Mouse (Mus musculus): ENCODE measurements at regions not wholly inside any gene's neighbourhood (a gene's known extent, or its start where the extent isn't known, plus 50 kb on each side); places are given as distances from the start of the nearest gene placed in this dataset.

DNA sequence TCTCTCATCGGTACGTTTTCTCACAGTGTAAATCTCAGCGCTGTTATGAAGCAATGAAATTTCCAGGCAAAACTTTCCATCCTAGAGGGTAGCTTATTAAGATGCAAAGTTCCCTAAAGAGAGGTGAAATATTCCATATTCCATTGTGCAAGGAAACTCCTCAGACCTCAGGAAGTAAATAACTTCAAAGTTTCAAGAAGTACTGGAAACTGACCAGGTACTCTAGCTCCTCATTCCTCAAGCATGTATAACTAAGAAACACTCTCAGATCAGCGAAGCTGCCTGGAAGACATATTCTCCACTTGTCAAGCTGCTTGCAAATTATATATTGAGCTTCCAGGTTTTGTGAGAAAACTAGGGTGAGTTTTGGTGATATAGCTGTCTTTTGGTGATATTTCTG is 279.8 kb upstream of the Mad2l1 start:
- no peak for DNase-seq

GRCm38 (mm10) chr6:66263429-66263828 is 271.8 kb upstream of the Mad2l1 start:
- DNase-seq = no peak

DNA sequence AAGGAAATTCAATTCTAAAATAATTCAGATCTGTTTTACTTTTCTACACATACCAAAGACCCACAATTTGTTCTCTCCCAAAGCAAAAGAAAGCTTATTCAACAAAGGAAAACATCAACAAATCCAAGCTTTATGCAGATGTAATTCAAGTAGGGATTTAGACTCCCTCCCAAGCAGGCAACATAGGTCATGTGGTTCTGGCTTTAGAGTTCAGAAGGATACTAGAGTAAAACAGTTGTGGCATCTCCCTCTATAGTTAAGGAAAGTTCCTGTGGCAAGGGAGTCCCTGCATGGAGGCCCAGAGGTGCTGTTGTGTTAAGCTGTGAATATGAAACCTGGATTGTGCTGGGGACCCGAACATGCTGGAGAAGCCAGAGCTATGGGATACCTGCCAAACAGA is 271.3 kb upstream of the Mad2l1 start:
- DNase-seq = no peak

GRCm38 (mm10) chr6:66268427-66268826 is 266.8 kb upstream of the Mad2l1 start:
- DNase-seq = no peak

GRCm38 (mm10) chr6:66271414-66272206 is 263.6 kb upstream of the Mad2l1 start:
- DNase-seq = peak; percentile 33

DNA sequence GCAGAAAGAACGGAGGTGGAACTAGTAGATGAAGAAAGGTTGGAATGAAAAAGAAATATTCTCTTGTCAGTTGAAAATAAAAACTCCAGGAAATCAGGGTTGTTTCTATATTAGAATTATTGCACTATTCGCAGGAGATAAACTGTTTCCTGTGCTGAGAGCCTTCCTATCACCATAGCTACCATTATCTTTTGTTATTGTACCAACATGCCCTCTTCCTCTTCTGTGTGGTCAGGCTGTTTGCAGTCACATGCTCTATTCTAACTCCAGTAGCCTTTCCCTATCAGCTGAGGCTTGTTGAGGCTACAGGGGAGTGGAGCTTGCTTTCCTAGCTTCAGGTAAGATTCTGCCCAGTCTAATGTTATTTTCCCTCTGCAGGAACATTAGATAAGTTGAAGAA is 263.0 kb upstream of the Mad2l1 start:
- no peak for DNase-seq

GRCm38 (mm10) chr6:66274737-66275136 is 260.5 kb upstream of the Mad2l1 start:
- no peak for DNase-seq

GRCm38 (mm10) chr6:66280701-66281100 is 254.5 kb upstream of the Mad2l1 start:
- DNase-seq = no peak

GRCm38 (mm10) chr6:66282566-66283115 is 252.5 kb upstream of the Mad2l1 start:
- DNase-seq = no peak

DNA sequence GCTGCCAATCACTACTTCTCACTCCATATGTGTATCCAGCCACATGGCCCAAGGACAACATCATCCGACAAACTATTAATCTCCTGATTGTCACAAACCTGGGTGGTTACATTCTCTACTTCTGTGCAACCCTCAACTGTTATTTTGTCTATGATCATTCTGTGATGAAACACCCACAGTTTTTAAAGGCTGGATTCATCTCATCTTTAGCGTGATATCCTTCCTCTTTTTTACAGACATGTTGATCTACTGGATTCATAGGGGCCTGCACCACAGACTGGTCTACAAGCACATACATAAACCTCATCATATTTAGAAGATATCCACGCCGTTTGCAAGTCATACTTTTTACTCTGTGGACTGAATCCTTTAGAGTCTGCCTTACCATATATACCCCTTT is 251.7 kb upstream of the Mad2l1 start:
- DNase-seq = no peak

GRCm38 (mm10) chr6:66287607-66288006 is 247.6 kb upstream of the Mad2l1 start:
- DNase-seq = no peak

DNA sequence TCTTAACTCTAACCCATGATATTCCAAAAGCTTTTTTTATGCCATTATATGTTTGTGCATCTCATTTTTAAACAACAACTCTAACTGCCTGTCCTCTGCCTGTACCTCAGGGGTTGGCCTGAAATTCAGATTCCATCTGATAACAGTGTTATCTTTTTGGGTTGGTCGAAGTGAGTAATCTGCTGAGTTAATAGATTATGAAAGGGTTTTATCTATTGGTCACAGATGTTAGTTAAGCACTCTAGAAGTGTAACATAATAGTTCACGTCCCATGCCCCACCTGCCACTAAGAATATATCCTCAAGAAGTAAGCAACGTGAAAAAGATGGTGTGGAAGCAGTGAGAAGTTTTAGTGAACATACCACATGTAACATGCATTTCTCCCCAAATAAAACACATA is 246.0 kb upstream of the Mad2l1 start:
- no peak for DNase-seq

- no peak for DNase-seq
Observed at GRCm38 (mm10) chr6:66291576-66291975, 243.6 kb upstream of the Mad2l1 start.

DNA sequence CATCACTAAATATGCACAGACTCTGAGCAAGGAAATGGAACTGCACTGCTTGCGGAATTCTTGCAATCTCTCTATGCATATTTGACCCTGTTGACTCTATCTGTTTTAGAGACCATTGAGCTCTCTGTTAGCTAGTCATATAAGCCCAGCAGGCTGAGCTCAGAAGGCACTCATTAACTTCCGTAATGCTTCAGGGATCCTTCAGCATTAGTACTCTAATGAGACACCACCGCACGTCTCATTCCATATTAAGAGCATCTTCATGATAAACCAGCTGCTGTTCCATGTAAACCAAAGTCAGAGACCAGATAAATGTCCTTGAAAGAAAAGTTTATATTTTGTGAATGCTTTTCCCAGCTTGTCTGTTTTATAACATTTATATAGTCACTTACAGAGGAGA is 237.1 kb upstream of the Mad2l1 start:
- no peak for DNase-seq

DNA sequence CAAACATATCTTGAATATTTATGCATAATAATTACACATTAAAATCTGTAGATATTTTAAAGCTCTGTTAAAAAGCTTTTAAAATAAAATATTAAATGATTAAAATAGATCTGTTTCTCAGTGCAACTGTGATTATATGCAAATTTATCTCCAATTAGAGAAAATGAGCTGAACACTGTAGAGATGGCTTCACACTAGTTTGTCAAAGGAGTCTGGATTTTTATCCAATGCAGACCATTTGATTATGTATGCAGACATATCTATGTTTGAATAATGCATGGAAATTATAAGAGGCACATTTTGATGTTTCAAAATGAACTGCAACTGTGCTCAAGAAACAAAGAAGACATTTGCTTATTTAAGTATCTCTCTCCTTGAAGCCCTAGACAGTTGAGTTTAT is 235.0 kb upstream of the Mad2l1 start:
- DNase-seq = no peak

- DNase-seq = no peak
Observed at GRCm38 (mm10) chr6:66344848-66345247, 190.3 kb upstream of the Mad2l1 start.

- no peak for DNase-seq
Observed at GRCm38 (mm10) chr6:66347356-66347755, 187.8 kb upstream of the Mad2l1 start.

DNA sequence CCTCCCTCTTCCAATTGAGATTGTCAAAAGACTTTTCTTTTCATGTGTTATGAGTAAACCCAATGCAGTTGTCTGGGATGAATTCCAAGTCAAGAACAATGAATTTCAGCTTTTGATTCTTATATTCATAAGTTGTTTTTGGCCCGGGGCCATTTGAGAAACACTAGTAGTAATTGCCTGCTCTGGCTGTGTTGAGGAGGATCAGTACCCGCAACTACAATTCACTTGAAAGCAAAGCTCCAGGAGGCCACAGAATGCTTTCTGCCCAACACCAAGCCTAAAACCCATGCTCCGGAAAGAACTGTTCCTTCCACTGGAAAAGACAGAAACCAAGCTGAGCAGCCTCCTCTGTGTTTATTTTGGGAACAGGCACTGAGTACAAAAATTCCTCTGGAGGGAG is 174.1 kb upstream of the Mad2l1 start:
- peak; percentile 53 for DNase-seq

DNA sequence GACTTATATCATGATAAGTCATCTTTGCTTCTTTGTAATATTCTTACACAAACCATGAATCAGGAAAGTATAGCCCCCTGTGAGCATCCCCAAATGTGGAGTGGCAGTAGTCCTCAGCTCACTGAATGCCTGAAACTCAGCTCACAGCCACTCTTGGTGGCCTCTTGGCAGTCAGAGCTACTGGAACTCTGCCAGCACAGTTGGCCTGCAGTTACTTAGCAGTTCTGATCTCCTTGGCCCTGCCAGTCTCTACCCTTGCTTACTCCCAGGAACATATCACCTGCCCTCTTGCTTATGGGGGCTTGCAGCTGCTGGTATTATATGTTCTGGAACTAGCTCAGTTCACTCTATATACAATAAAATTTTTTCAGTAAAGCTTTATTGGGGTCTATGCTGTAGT is 167.9 kb upstream of the Mad2l1 start:
- peak; percentile 3 for DNase-seq

DNA sequence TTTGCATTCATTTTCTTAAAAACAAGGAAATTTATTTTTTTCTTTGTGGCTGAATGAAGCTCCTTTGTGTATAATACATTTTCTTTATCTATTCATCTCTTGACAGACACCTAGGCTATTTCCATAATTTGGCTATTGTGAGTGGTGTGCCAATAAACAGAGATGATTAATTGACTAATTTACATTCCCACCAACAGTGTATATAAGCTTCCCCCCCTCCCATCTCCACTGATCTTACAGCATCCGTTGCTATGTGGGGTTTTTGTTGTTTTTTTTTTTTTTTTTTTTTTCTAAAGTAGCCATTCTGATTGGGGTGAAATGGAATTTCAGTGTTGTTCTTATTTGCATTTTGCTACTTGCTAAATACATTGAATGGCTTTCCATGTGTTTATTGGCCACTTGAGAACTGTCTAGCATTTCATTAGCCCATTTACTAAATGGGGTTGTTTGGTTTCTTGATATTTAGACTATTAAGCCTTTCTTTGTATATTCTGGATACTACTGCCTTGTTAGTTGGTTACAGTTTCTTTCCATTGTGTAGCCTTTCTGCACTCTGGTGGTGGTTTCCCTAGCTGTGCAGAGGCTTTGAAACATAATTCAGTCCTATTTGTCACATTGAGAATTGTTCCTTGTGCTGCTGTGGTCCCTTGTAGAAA is 153.8 kb upstream of the Mad2l1 start:
- no peak for DNase-seq

DNA sequence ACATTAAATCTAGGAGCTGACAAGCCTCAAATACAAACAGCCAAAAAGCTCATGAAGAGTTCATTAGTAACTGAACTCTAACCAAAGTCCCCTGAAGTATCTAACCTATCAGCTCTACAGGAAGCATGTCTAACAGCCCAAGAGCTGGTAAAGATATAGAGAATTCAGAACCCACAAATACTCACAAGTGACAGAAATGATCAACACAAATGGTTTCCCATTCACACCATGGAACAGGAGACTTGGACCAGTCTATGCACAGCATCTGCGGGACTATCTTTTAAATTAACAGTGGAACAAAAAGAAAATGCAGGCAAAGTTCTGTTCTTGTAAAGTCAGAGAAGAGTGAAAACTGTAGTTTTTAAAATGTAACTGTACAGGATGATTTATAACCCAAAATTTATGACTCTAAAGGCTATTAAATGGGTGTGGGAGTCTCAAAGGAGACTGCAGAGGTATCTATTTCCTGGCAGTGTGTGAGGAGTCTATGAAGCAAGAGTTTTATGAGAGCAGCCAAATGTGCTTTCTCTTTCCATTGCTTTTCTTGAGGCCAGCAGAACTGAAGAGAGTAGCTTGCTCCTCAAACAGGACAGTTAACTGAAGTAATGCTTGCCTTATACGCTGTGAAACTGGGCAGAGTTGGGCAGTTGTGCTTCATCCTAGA is 152.7 kb upstream of the Mad2l1 start:
- no peak for DNase-seq

DNA sequence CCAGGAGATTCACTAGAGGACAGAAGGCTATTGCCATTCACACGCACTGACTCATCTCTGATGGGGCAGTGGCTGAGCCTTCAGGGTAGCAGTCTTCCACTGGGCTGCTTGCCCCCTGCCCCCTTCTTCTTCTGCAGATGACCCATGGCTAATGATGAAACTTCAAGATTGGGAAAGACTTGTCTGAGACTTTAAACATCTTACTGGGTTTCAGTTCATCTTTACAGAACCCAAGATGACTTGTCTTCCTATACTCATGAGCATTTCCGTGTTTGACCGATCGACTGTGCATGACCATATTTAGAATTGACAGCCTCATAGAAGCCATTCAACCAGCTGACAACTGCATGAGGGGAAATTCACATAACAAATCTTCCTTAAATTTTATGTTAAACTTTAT is 140.0 kb upstream of the Mad2l1 start:
- DNase-seq = no peak

GRCm38 (mm10) chr6:66397411-66397810 is 137.8 kb upstream of the Mad2l1 start:
- no peak for DNase-seq

- no peak for DNase-seq
Observed at GRCm38 (mm10) chr6:66398674-66399073, 136.5 kb upstream of the Mad2l1 start.
